Mouse (Mus musculus) neural tube, embryonic 11.5 days (tissue): Measurements from ENCODE around the gene Exo5. TPM values are rescaled to one million over a fixed set of nuclear protein-coding genes. Genes with fewer than 3 reads are reported as not detected.

Experiments
- ATAC-seq: fragments of 200-750 bp; cut with Nextera tagmentation; 2 replicates; pipeline ENCODE4 v1.8.0; 2017; ENCODE audit warnings: moderate number of reproducible peaks, mild to moderate bottlenecking, moderate TSS enrichment, moderate library complexity; ENCODE audit not compliant: insufficient read depth, low FRiP score, low TSS enrichment
- DNase-seq: peaks from one replicate; pipeline ENCODE4 v3.0.0-alpha.2; 2015; ENCODE audit warnings: low spot score
- H3K27ac ChIP-seq: fragments of 300-500 bp; sonication (generic); 2 replicates; pipeline ENCODE4 v1.5.1; 2014; ENCODE audit warnings: low read depth, mild to moderate bottlenecking, low read length
- H3K27me3 ChIP-seq: fragments of 300-500 bp; sonication (generic); 2 replicates; pipeline ENCODE4 v1.6.1; 2014; ENCODE audit warnings: mild to moderate bottlenecking, low read length, mixed read lengths; ENCODE audit not compliant: control insufficient read depth, insufficient read depth
- H3K36me3 ChIP-seq: fragments of 300-500 bp; sonication (generic); 2 replicates; pipeline ENCODE4 v1.6.1; 2014; ENCODE audit warnings: mild to moderate bottlenecking, low read length, moderate library complexity, mixed read lengths; ENCODE audit not compliant: control insufficient read depth, insufficient read depth
- H3K4me1 ChIP-seq: fragments of 300-500 bp; sonication (generic); 2 replicates; pipeline ENCODE4 v1.6.1; 2014; ENCODE audit warnings: low read length, mixed read lengths; ENCODE audit not compliant: control insufficient read depth, insufficient read depth
- H3K4me2 ChIP-seq: fragments of 300-500 bp; sonication (generic); 2 replicates; pipeline ENCODE4 v1.6.1; 2014; ENCODE audit warnings: low read depth, mild to moderate bottlenecking, moderate library complexity
- H3K4me3 ChIP-seq: fragments of 300-500 bp; sonication (generic); 2 replicates; pipeline ENCODE4 v1.5.1; 2014; ENCODE audit warnings: low read depth, low read length
- H3K9ac ChIP-seq: fragments of 300-500 bp; sonication (generic); 2 replicates; pipeline ENCODE4 v1.6.1; 2014; ENCODE audit warnings: mild to moderate bottlenecking, low read length
- H3K9me3 ChIP-seq: fragments of 300-500 bp; sonication (generic); 2 replicates; pipeline ENCODE4 v1.6.1; 2016; ENCODE audit warnings: low read length; ENCODE audit not compliant: control insufficient read depth
- WGBS: fragments of 180-500 bp; shearing (Covaris S2); extraction: QIAGEN DNeasy Blood & Tissue Kit; methylation state at CpG from one replicate; pipeline ENCODE4 v1.1.7; 2014; 5-methylcytosine and 5-hydroxymethylcytosine counted together
- polyA plus RNA-seq: library from polyadenylated mRNA; unstranded; fragments of >200 nt; fragmentation: Nextera tagmentation; extraction: Ambion mirVana; gene quantifications from 2 replicates; pipeline ENCODE4 v1.2.1, GENCODE M21; 2014

Gene Exo5
- polyA plus RNA-seq, 1 experiment from 2014 or later: 32.8 TPM

DNA sequence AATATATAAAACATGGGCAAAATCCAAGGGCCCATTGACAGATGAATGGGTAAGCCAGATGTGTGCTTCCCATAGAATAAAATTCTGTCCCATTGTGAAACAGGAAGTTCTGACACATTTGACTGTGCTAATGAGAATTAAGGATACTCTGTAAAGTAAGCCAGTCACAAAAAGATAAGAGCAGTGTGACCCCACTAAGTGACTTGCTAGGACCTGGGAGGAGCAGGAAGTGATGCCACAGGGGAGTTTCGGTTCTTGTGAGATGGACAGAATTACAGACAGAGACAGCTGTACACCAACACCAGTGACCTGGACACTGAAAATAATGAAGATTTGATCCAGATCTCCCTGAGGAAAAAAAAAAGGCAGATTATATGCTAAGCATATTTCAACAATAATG is 11.0 kb downstream of the Exo5 start:
- DNase-seq (no peak), ATAC-seq (no peak)
- H3K36me3 ChIP-seq: no peaks in the 10 kb centered on the region
- H3K4me1 ChIP-seq: no peaks in the 10 kb centered on the region
- no peaks in the 10 kb centered on the region for H3K9me3 ChIP-seq
- H3K27me3 ChIP-seq: no peaks in the 10 kb centered on the region
- 82% methylated on average over 1 of the region's 1 CpGs for WGBS
- H3K4me2 ChIP-seq: no peak overlapping the region
- no peak overlapping the region for H3K4me3 ChIP-seq
- no peak overlapping the region for H3K9ac ChIP-seq
- H3K27ac ChIP-seq: no peak overlapping the region

DNA sequence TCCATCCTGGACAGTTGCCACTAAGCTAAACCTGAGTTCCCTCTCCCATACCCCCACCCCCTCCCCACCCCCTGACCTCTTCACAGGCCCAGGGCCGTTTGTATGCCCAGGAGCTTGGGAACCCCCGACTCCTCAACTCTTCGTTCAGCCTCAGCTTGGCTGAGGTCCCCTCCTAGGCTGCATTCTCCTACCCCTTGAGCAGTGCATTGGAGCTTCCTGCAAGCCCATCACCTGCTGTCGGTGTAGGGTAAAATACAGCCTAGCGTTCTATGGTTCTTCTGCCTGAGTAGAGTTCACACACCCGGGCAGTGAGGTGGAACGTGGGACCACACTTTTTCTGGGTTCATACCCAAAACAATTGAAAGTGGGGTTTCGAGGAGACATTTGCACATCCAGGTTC is 11.4 kb downstream of the Exo5 start:
- H3K4me1 ChIP-seq: no peaks in the 10 kb centered on the region
- no peaks in the 10 kb centered on the region for H3K9me3 ChIP-seq
- no peak overlapping the region for H3K4me3 ChIP-seq
- no peak for DNase-seq
- no peak for ATAC-seq
- H3K4me2 ChIP-seq: no peak overlapping the region
- 64% methylated on average over 8 of the region's 8 CpGs for WGBS
- H3K9ac ChIP-seq: no peak overlapping the region
- H3K27ac ChIP-seq: no peak overlapping the region
- no peaks in the 10 kb centered on the region for H3K36me3 ChIP-seq
- no peaks in the 10 kb centered on the region for H3K27me3 ChIP-seq

DNA sequence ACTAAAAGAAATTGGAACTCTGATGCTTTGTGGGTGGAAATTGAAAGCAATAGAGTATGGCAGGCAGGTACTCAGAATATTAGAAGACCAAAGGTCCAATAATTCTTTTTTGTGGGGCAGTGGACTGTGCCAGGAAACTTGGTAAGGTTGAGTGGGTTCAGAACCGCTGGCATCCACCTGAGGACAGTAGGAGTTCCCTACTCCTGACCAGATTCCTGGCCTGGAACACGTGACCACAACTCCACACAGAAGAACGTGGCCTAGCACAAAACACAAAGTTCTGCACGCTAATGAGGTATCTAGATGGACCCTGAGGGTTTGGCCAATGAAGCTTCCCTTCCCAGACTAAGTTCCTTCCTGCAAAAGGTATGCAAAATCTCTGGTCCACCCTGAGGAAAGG is 12.0 kb downstream of the Exo5 start:
- no peaks in the 10 kb centered on the region for H3K36me3 ChIP-seq
- H3K4me2 ChIP-seq: no peak overlapping the region
- no peak overlapping the region for H3K4me3 ChIP-seq
- ATAC-seq (no peak), DNase-seq (no peak)
- no peak overlapping the region for H3K27ac ChIP-seq
- WGBS: 58% methylated on average over 4 of the region's 4 CpGs
- no peaks in the 10 kb centered on the region for H3K9me3 ChIP-seq
- no peak overlapping the region for H3K9ac ChIP-seq
- H3K4me1 ChIP-seq: no peaks in the 10 kb centered on the region
- no peaks in the 10 kb centered on the region for H3K27me3 ChIP-seq

- Histone ChIP-seq H3K4me1 (no peaks in the 10 kb centered on the region), H3K9ac (no peak overlapping the region), H3K4me3 (no peak overlapping the region), H3K36me3 (no peaks in the 10 kb centered on the region), H3K27ac (no peak overlapping the region), H3K4me2 (no peak overlapping the region), H3K27me3 (no peaks in the 10 kb centered on the region), H3K9me3 (no peaks in the 10 kb centered on the region)
- ATAC-seq: no peak
- no peak for DNase-seq
- WGBS: 85% methylated on average over 6 of the region's 6 CpGs
These were observed 13.7 kb downstream of the Exo5 start for GRCm38 (mm10) chr4:120911086-120911485.

GRCm38 (mm10) chr4:120909558-120910150 is 15.2 kb downstream of the Exo5 start:
- ATAC-seq: peak; percentile 58; the same call in 1 of the 2 replicates
- Histone ChIP-seq H3K9ac (no peak overlapping the region), H3K27ac (no peak overlapping the region), H3K4me3 (no peak overlapping the region), H3K4me1 (no peaks in the 10 kb centered on the region), H3K9me3 (no peaks in the 10 kb centered on the region), H3K36me3 (no peaks in the 10 kb centered on the region), H3K4me2 (no peak overlapping the region), H3K27me3 (no peaks in the 10 kb centered on the region)
- DNase-seq: peak; percentile 78
- 34% methylated on average over 15 of the region's 15 CpGs for WGBS

DNA sequence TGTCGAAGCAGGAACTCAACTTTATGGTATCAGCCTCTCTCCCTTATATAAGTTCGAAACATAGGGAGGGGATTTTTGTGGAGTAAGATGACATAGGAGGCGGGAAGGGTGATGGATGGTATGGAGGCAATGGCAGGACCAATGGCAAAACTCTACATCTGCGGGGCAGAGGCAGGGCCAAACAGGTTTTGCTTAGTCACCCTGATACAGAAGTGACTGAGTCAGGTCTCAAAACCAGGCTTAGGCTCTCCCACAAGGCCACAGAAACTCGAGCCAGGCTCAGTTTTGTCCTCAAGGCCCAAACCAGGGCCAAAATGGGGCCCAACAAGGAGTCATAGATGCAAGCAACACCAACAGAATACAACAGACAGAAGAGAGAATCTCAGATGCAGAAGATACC is 19.2 kb downstream of the Exo5 start:
- no peaks in the 10 kb centered on the region for H3K36me3 ChIP-seq
- no peak for ATAC-seq
- no peaks in the 10 kb centered on the region for H3K27me3 ChIP-seq
- WGBS: 74% methylated on average over 5 of the region's 5 CpGs
- H3K27ac ChIP-seq: no peak overlapping the region
- H3K4me2 ChIP-seq: no peak overlapping the region
- H3K9me3 ChIP-seq: no peaks in the 10 kb centered on the region
- no peaks in the 10 kb centered on the region for H3K4me1 ChIP-seq
- H3K4me3 ChIP-seq: no peak overlapping the region
- H3K9ac ChIP-seq: no peak overlapping the region
- no peak for DNase-seq

DNA sequence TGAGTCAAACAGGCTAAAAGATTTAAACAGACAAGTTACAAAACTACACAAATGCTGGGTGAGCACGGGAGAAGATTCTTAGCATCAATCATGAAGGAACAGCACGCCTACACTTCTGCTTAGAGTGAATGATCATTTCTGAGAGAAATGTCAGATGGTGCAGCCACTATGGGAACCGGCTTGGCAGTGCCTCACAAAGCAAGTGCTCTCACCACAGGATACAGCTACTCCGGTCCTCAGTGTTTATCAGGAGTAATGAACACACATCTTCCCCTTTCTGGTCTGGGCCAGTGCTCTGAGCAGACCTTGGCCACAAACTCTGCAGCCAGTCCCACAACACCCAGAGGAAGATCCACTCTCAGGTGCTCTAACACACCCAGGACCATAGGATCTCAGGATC is 20.3 kb downstream of the Exo5 start:
- no peak overlapping the region for H3K9ac ChIP-seq
- H3K27me3 ChIP-seq: no peaks in the 10 kb centered on the region
- ATAC-seq (no peak), DNase-seq (no peak)
- 69% methylated on average over 4 of the region's 4 CpGs for WGBS
- no peak overlapping the region for H3K4me3 ChIP-seq
- H3K36me3 ChIP-seq: no peaks in the 10 kb centered on the region
- no peaks in the 10 kb centered on the region for H3K4me1 ChIP-seq
- H3K4me2 ChIP-seq: no peak overlapping the region
- no peaks in the 10 kb centered on the region for H3K9me3 ChIP-seq
- H3K27ac ChIP-seq: no peak overlapping the region

DNA sequence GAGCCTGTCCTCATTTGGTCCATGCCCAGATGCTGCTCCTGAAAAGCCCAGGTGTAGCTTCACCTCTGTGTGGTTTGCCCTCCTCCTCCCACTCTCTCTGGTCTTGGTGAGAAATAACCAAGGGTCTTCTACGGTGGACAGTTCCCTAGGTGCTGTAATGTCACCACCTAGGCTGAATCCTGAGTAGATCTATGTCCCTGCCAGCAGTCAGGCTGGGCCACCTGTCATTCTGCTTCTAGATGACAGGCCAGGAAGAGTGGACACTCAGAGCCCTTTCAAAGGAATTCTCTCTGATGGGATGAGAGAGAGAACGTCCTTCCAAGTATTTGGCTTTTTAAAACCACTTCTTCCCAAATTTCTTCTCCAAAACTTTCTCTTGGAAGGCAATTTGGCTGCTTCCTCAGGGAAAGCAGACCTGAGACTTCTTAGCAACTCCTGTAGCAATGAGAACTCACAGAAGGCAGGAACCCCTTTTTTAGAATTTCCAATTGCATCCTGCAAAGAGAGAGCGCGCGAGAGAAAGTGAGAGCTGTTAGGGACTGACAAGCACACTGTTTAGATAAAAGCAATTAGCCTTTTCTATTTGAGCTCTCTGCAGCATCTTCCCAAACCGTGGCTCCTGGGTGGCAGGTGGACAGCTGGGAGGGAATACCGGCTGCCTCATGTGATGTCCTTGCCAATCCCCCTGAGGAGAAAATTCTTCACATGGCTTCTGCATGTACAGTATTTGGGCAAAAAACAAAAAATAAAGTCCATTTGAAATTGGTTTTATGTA is 28.8 kb downstream of the Exo5 start:
- DNase-seq (no peak), ATAC-seq (no peak)
- WGBS: 82% methylated on average over 7 of the region's 7 CpGs
- Histone ChIP-seq H3K9me3 (no peaks in the 10 kb centered on the region), H3K4me1 (no peaks in the 10 kb centered on the region), H3K4me3 (no peak overlapping the region), H3K27me3 (no peaks in the 10 kb centered on the region), H3K9ac (no peak overlapping the region), H3K27ac (no peak overlapping the region), H3K36me3 (no peaks in the 10 kb centered on the region), H3K4me2 (no peak overlapping the region)

DNA sequence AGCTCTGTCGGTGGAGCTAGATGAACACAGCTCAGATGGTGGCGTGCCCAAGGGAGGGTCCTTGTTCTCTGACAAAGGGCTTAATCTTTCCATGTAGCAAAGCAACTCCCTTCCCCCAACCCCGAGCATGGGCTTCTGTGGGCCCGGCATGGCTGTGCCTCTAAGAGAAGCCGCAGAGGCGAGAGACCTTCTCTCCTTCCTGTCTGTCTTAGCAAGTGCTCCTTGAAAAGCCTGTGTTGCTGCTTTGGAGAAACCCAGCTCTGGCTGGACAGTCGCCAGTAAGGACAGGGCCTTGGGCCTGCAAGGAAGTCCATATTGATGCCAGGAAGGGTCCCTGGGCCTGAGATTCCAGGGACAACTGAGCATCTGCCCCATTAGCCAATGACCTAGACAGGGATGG is 29.6 kb downstream of the Exo5 start:
- ATAC-seq (no peak), DNase-seq (no peak)
- no peak overlapping the region for H3K27ac ChIP-seq
- 88% methylated on average over 7 of the region's 7 CpGs for WGBS
- H3K27me3 ChIP-seq: no peaks in the 10 kb centered on the region
- no peak overlapping the region for H3K9ac ChIP-seq
- H3K36me3 ChIP-seq: no peaks in the 10 kb centered on the region
- no peaks in the 10 kb centered on the region for H3K9me3 ChIP-seq
- no peaks in the 10 kb centered on the region for H3K4me1 ChIP-seq
- H3K4me3 ChIP-seq: no peak overlapping the region
- H3K4me2 ChIP-seq: no peak overlapping the region
